Mouse (Mus musculus) ES-E14 (cell line): ENCODE results near the gene Rps8. TPM values are rescaled to one million over a fixed set of nuclear protein-coding genes. Genes with fewer than 3 reads are reported as not detected.

Experiments
- DNase-seq: peaks from one replicate; pipeline ENCODE4 v3.0.0-alpha.2; 2013; ENCODE audit warnings: low read depth, low spot score
- H3K27ac ChIP-seq: 2 replicates; pipeline ENCODE4 v1.5.1; 2012; ENCODE audit warnings: low read depth, mild to moderate bottlenecking, low read length, moderate library complexity, mixed read lengths; ENCODE audit not compliant: poor library complexity, insufficient read depth, severe bottlenecking
- H3K36me3 ChIP-seq: 2 replicates; pipeline ENCODE4 v1.6.1; 2012; ENCODE audit warnings: mild to moderate bottlenecking, low read length, moderate library complexity, mixed read lengths; ENCODE audit not compliant: control insufficient read depth, poor library complexity, insufficient read depth, severe bottlenecking
- H3K4me1 ChIP-seq, 2 experiments: fragments of 150-350 bp in 1 of 2; sonication (generic) in 1 of 2; 2 replicates each; pipeline ENCODE4 v1.6.1; 2012; ENCODE audit warnings: low read length in 2 of 2, mild to moderate bottlenecking in 1 of 2, mixed read lengths in 1 of 2; ENCODE audit not compliant: control insufficient read depth in 2 of 2, insufficient read depth in 2 of 2, poor library complexity in 1 of 2
- H3K4me3 ChIP-seq, 2 experiments: fragments of 150-350 bp in 1 of 2; sonication (generic) in 1 of 2; 2 replicates each; pipeline ENCODE4 v1.5.1; 2012; ENCODE audit warnings: low read length in 2 of 2, low read depth in 1 of 2, mild to moderate bottlenecking in 1 of 2, mixed read lengths in 1 of 2; ENCODE audit not compliant: insufficient read depth in 1 of 2, poor library complexity in 1 of 2, severe bottlenecking in 1 of 2
- H3K9ac ChIP-seq: 2 replicates; pipeline ENCODE4 v1.6.1; 2012; ENCODE audit warnings: low read depth, mild to moderate bottlenecking, low read length, mixed read lengths; ENCODE audit not compliant: poor library complexity, insufficient read depth, severe bottlenecking
- H3K9me3 ChIP-seq: fragments of 150-350 bp; sonication (generic); 2 replicates; pipeline ENCODE4 v1.6.1; 2012; ENCODE audit warnings: low read depth, mild to moderate bottlenecking, low read length; ENCODE audit not compliant: control insufficient read depth, insufficient read depth
- CHD2 ChIP-seq: IDR thresholded peaks from 2 replicates; pipeline ENCODE4 v1.6.1; 2014; ENCODE audit warnings: mild to moderate bottlenecking, low read depth, low read length, inconsistent platforms
- HCFC1 ChIP-seq: IDR thresholded peaks from 2 replicates; pipeline ENCODE4 v1.6.1; 2012; ENCODE audit warnings: low read length, inconsistent platforms, borderline replicate concordance; ENCODE audit not compliant: insufficient read depth
- MAFK ChIP-seq: IDR thresholded peaks from 2 replicates; pipeline ENCODE4 v1.6.1; 2014; ENCODE audit warnings: mild to moderate bottlenecking, low read depth, low read length, inconsistent platforms; ENCODE audit not compliant: insufficient read depth
- ZC3H11A ChIP-seq: IDR thresholded peaks from 2 replicates; pipeline ENCODE4 v1.6.1; 2012; ENCODE audit warnings: low read depth, mild to moderate bottlenecking, inconsistent platforms, low read length, borderline replicate concordance
- ZNF384 ChIP-seq: IDR thresholded peaks from 2 replicates; pipeline ENCODE4 v1.6.1; 2012; ENCODE audit warnings: low read depth, low read length, inconsistent platforms
- in situ Hi-C, 2 experiments: fragments of 600-800 bp; cut with MboI; formaldehyde crosslinking; loops; one replicate each; pipeline ENCODE4 v1.15.1; 2025; ENCODE audit warnings: low sequenced_read_pairs in 2 of 2, inconsistent platforms in 1 of 2; ENCODE audit not compliant: unreplicated experiment in 2 of 2
- total RNA-seq: library from RNA; depleted of rRNA; stranded (reverse); fragments of 300-350 nt; gene quantifications from 2 replicates; pipeline ENCODE4 v1.2.3, GENCODE M21; 2012

Gene Rps8
- total RNA-seq, 1 experiment: 3,133 TPM

DNA sequence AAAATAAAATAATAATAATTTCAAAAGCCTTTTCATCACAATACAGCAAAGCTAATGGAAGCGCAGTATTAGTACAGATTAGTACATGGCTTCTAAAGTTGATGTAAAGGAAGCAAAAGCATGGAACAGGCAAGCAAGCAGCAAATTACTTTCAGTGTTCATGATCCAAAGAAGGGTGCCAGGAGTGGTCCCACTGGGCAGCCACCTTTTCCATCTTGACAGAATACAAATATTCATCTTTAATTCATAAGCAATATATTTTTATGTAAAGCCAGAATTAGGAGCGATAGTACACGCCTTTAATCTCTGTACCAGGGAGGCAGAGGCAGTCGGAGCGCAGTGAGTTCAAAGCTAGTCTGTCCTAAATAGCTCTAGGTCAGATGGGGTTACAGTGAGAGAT lies 36.4 kb downstream of the Rps8 start:
- Histone ChIP-seq H3K4me3 (peak overlapping the region; percentile 68 to 83), H3K9ac (peak overlapping the region; percentile 84), H3K4me1 (peaks cover 0 to 20% of the 10 kb centered on the region in 2 experiments; a peak in 2 of 4 replicates), H3K27ac (peak overlapping the region; percentile 75; the same call in 1 of the 2 replicates), H3K9me3 (no peaks in the 10 kb centered on the region), H3K36me3 (peaks cover 12% of the 10 kb centered on the region)
- no peak for TF ChIP-seq MAFK
- TF ChIP-seq ZC3H11A: no peak
- no peak for TF ChIP-seq CHD2
- no peak for TF ChIP-seq ZNF384
- TF ChIP-seq HCFC1: no peak
- in situ Hi-C loops: no loop called here
- DNase-seq: no peak

DNA sequence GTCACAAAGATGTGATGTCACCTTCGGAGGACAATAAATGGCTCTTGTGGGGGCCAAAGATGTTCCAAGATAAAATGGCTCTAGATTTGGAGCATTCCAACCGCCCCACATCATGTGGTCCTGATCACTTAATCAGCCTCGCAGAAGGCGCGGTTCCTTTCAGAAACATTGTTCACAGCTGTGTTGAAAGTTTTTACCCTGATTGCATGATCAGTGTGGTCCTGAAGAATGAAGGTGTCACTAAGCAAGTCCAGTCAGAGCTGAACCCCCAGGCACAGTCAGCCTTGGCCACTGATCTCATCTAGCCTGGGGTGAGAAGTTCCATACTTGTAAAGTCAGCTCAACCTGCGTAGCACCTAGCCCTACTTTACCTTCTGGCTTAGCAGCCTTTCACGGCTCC lies 38.1 kb downstream of the Rps8 start:
- peaks cover 0 to 10% of the 10 kb centered on the region in 2 experiments; a peak in 2 of 4 replicates for H3K4me1 ChIP-seq
- no peaks in the 10 kb centered on the region for H3K9me3 ChIP-seq
- in situ Hi-C loops: no loop called here
- no peak overlapping the region for H3K4me3 ChIP-seq
- H3K36me3 ChIP-seq: peaks cover 22% of the 10 kb centered on the region
- TF ChIP-seq ZNF384 (no peak), MAFK (no peak), ZC3H11A (no peak), HCFC1 (no peak)
- DNase-seq: no peak
- H3K27ac ChIP-seq: no peak overlapping the region
- H3K9ac ChIP-seq: no peak overlapping the region

DNA sequence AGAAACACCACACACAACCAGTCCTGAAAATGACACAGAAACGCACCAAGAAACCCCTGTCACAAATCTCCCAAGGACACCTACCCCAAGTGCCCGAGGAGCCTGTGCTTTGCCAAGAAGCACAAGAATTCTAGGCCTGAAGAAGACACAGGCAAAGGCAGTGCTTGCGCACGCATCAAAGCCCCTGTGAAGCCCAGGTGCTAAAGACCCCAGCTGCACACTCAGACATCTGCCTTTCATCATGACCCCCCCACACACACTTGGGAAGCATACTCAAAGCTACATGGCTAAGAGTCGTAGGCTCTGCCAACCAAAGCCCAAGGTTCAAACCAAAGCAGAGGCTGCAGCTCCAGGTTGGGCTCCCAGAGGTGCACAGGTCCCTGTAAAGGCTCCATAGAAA lies 40.5 kb downstream of the Rps8 start:
- no peak overlapping the region for H3K4me3 ChIP-seq
- in situ Hi-C loops: no loop called here
- DNase-seq: no peak
- no peak overlapping the region for H3K27ac ChIP-seq
- TF ChIP-seq ZNF384: no peak
- no peak for TF ChIP-seq HCFC1
- TF ChIP-seq CHD2: no peak
- no peak for TF ChIP-seq ZC3H11A
- TF ChIP-seq MAFK: no peak
- H3K36me3 ChIP-seq: peaks cover 36% of the 10 kb centered on the region
- no peak overlapping the region for H3K9ac ChIP-seq
- no peaks in the 10 kb centered on the region for H3K9me3 ChIP-seq
- peaks cover 0 to 3% of the 10 kb centered on the region in 2 experiments; a peak in 1 of 4 replicates for H3K4me1 ChIP-seq

DNA sequence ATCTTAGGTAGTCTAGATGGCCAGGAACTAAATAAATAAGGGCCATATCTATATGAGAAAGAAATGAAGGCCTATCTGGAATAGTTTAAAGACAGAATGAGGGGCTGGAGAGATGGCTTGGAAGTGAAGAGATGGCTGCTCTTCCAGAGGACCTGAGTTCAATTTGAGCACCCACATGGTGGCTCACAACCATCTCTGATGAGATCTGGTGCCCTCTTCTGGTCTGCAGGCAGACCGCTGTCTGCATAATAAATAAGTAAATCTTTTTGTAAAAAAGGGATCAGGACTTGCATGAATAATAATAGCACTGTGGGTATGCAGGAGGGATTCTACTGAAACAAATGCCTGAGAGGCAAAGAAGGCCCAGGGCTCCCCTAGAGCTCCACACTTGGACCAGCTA lies 42.8 kb downstream of the Rps8 start:
- no peak for DNase-seq
- Histone ChIP-seq H3K9me3 (no peaks in the 10 kb centered on the region), H3K27ac (no peak overlapping the region), H3K9ac (no peak overlapping the region), H3K36me3 (peaks cover 52% of the 10 kb centered on the region), H3K4me3 (no peak overlapping the region), H3K4me1 (peaks cover 0 to 18% of the 10 kb centered on the region in 2 experiments; a peak in 1 of 4 replicates)
- no peak for TF ChIP-seq CHD2
- no peak for TF ChIP-seq MAFK
- TF ChIP-seq ZNF384: no peak
- TF ChIP-seq ZC3H11A: no peak
- no peak for TF ChIP-seq HCFC1
- in situ Hi-C loops: no loop called here

DNA sequence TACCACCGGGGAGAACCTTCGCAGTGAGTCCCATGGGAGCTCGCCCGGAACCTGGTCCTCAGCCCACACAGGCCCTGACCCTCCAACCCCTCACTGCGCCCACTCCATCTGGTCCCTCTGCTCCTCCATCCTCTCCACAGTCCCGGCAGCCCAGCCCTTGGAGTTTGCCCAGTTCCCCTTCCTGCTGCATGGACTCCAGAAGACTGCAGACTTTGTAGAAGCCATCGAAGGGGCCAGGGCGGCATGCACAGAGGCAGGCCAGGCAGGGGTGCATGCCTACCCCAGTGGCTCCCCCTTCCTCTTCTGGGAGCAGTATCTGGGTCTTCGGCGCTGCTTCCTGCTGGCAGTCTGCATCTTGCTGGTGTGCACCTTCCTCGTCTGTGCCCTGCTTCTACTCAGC lies 45.1 kb downstream of the Rps8 start:
- in situ Hi-C loops: no loop called here
- TF ChIP-seq MAFK: no peak
- TF ChIP-seq ZNF384: no peak
- TF ChIP-seq HCFC1: no peak
- no peak for TF ChIP-seq CHD2
- TF ChIP-seq ZC3H11A: no peak
- Histone ChIP-seq H3K9ac (no peak overlapping the region), H3K9me3 (no peaks in the 10 kb centered on the region), H3K4me1 (peaks cover 0 to 25% of the 10 kb centered on the region in 2 experiments; a peak in 1 of 4 replicates), H3K27ac (no peak overlapping the region), H3K36me3 (peaks cover 53% of the 10 kb centered on the region), H3K4me3 (no peak overlapping the region)
- no peak for DNase-seq
